Mouse (Mus musculus): ENCODE measurements around the gene E4f1.

The E4f1 gene

GRCm38 (mm10) chr17:24483495-24483894, 13.4 kb upstream of the E4f1 start:
- DNase-seq (ENCODE audit: extremely low spot score, low spot score): no peak

GRCm38 (mm10) chr17:24481027-24481815, 11.1 kb upstream of the E4f1 start:
- no peak for DNase-seq (ENCODE audit: extremely low spot score, low spot score)

GRCm38 (mm10) chr17:24480201-24480826, 10.2 kb upstream of the E4f1 start:
- DNase-seq (ENCODE audit: extremely low spot score, low spot score): no peak

GRCm38 (mm10) chr17:24479431-24479830, 9.3 kb upstream of the E4f1 start:
- DNase-seq (ENCODE audit: extremely low spot score, low spot score): no peak

GRCm38 (mm10) chr17:24478663-24479380, 8.7 kb upstream of the E4f1 start, which contains the start of gene Mlst8:
TSS of gene Mlst8 (minus strand) at chr17:24479078.
- peak; percentile 99 for DNase-seq (ENCODE audit: extremely low spot score, low spot score)

- no peak for DNase-seq (ENCODE audit: extremely low spot score, low spot score)
These were observed 8.0 kb upstream of the E4f1 start for GRCm38 (mm10) chr17:24477985-24478600.

- no peak for DNase-seq (ENCODE audit: extremely low spot score, low spot score)
These were observed 7.2 kb upstream of the E4f1 start for GRCm38 (mm10) chr17:24477053-24477984.

- DNase-seq (ENCODE audit: extremely low spot score, low spot score): no peak
These were observed 6.1 kb upstream of the E4f1 start for GRCm38 (mm10) chr17:24476022-24476776.

GRCm38 (mm10) chr17:24475586-24475985, 5.5 kb upstream of the E4f1 start:
- no peak for DNase-seq (ENCODE audit: extremely low spot score, low spot score)

GRCm38 (mm10) chr17:24474557-24474956, 4.4 kb upstream of the E4f1 start:
- no peak for DNase-seq (ENCODE audit: extremely low spot score, low spot score)

GRCm38 (mm10) chr17:24473612-24474275, 3.6 kb upstream of the E4f1 start, which contains the start of gene Bricd5:
TSS of gene Bricd5 (plus strand) at chr17:24473884.
- no peak for DNase-seq (ENCODE audit: extremely low spot score, low spot score)

- DNase-seq (ENCODE audit: extremely low spot score, low spot score): no peak
These were observed 2.4 kb upstream of the E4f1 start for GRCm38 (mm10) chr17:24472512-24472911.

GRCm38 (mm10) chr17:24470701-24471527, 801 bp upstream of the E4f1 start:
- DNase-seq (ENCODE audit: extremely low spot score, low spot score): no peak

- no peak for DNase-seq (ENCODE audit: extremely low spot score, low spot score)
These were observed 690 bp downstream of the E4f1 start for GRCm38 (mm10) chr17:24469336-24469909.

GRCm38 (mm10) chr17:24468636-24469246, 1.4 kb downstream of the E4f1 start:
- DNase-seq (ENCODE audit: extremely low spot score, low spot score): no peak

- no peak for DNase-seq (ENCODE audit: extremely low spot score, low spot score)
These were observed 6.6 kb downstream of the E4f1 start for GRCm38 (mm10) chr17:24463374-24464133.

GRCm38 (mm10) chr17:24462932-24463331, 7.2 kb downstream of the E4f1 start:
- no peak for DNase-seq (ENCODE audit: extremely low spot score, low spot score)
